Mouse (Mus musculus) right cerebral cortex, postnatal 10 days (tissue): ENCODE measurements at regions not wholly inside any gene's neighbourhood (a gene's known extent, or its start where the extent isn't known, plus 50 kb on each side); places are given as distances from the start of the nearest gene placed in this dataset.
A peak's percentile ranks its signal among the peaks of the same experiment; 100 is the strongest.

Experiments
- DNase-seq, 2 experiments: peaks; one replicate each; pipeline ENCODE4 v3.0.0; 2021; ENCODE audit warnings: low spot score in 2 of 2

DNA sequence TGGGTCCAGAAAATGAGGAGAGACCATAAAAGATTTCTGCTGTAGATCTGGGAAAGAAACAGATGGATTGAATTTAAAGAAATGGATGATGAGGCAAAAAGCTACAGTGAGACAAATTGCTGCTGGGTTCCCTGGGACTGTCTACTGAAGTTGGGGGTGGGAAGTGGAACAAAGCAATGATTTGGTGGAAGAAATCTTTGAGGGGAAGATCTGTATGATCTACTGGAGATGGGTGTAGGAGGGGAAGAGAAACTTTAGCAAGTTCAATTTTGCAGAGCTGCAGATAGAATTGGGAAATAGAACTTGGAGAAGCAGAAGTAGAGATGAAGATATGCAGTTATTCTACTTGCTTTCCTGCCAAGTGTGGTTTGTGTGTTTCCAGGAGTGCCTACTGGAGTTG lies 5478.8 kb downstream of the 9330182O14Rik start:
- no peak for DNase-seq

- DNase-seq, result no peak
Measured at GRCm38 (mm10) chr15:45646256-45646655, 5512.1 kb downstream of the 9330182O14Rik start.

GRCm38 (mm10) chr15:45663601-45664000 lies 5529.4 kb downstream of the 9330182O14Rik start:
- DNase-seq, result no peak

GRCm38 (mm10) chr15:45689446-45689845 lies 5555.3 kb downstream of the 9330182O14Rik start:
- DNase-seq, result no peak

- DNase-seq, result no peak
Measured at GRCm38 (mm10) chr15:45690026-45690425, 5555.9 kb downstream of the 9330182O14Rik start.

GRCm38 (mm10) chr15:45711109-45711508 lies 5576.9 kb downstream of the 9330182O14Rik start:
- no peak for DNase-seq

DNA sequence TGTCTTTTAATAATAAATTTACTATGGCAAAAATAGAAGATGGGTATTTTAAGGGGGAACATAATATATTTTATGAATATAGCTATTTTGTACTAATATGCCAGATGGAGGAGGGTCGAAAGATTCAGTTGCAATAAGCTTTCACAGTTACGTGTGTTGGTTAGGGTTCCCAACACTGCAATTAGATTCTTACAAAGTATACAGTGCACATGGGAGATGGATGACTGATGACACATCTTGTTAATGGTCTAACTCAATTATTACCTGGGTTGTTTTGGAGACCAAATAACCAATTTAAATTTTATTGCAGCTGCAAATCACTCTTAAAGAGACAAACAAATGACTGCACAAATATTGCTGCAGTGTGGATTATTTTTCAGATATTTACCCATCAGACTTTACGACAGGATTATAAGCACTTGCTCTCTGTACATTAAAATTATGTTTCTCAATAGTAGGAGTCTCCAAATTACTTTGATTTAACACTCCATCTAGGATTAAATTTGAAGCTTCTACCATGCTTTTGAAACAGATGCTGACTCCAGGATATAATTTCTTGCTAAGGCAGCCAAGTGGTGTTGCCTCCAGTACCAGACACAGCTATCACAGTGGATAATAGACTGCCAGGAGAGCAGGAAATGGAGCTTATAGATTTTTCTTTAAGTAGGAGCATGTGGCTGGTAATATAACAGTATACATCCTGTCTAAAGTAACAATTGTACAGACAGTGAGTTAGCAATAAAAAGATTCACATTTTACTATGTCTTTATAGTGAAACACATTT lies 5596.4 kb downstream of the 9330182O14Rik start:
- no peak for DNase-seq

DNA sequence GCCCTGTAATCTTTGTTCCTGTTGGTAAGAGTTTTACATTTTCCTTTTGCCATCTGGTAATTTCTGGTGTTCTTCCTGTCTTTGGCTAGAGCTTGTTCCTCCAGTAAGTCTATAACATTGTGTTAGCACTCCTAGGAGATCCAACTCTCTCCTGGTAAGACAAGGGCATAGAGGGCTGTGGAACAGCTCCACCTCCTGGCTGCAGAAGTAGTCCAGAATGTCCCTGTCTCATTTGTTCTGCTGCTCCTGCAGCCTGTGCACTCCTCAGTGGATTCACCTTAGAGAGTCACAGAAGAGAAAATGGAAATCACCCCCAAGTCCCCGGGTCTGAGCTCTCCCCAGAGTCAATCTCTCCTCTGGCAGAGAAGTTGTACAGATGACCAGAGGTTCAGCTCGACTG lies 5629.1 kb downstream of the 9330182O14Rik start:
- peak in 1 of 2 experiments; percentile 27 for DNase-seq
